Mouse (Mus musculus): ENCODE data around the gene Olfr933.

DNA sequence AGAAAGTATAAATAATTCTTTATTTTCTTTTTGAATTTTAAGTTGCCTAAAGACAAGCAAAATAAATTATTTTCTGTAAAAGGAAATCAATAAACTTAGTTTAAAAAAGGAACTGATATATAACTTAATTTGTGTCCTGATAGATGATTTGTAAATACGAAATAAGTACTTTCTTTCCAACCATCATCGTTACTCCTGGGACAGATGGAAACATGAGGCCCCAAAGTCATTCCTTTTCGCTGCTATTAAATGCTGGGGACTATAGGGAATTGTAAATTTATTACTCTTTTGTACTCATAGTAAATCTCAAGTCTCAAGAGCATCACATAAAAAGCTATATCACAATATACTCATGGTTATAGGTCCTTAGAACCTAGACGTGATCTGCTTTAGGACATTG lies at the start of gene Olfr933:
- TF ChIP-seq CTCF (IDR thresholded peaks at IDR 0.05; ENCODE audit: low read depth, low read length) (no peak), POLR2AphosphoS5 (IDR thresholded peaks at IDR 0.05; ENCODE audit: insufficient replicate concordance, low read depth, low read length) (no peak), GATA1 (IDR thresholded peaks at IDR 0.05; ENCODE audit: borderline replicate concordance, low read length) (no peak), TAL1 (conservative IDR thresholded peaks at IDR 0.05; ENCODE audit: low read depth, low read length) (no peak), GATA2 (IDR thresholded peaks at IDR 0.05; ENCODE audit: borderline replicate concordance, low read depth, low read length) (no peak)
